Mouse (Mus musculus) heart, postnatal 0 days (tissue): ENCODE results near the gene Chst12. TPM values are rescaled to one million over a fixed set of nuclear protein-coding genes. Genes with fewer than 3 reads are reported as not detected.

ENCODE experiments used
- ATAC-seq: fragments of 200-750 bp; cut with Nextera tagmentation; 2 replicates; pipeline ENCODE4 v1.8.0; 2017; ENCODE audit warnings: low read depth, moderate number of reproducible peaks, moderate library complexity; ENCODE audit not compliant: insufficient read depth
- DNase-seq: peaks from one replicate; pipeline ENCODE4 v3.0.0-alpha.2; 2016; ENCODE audit warnings: low spot score
- H3K27ac ChIP-seq: fragments of 300-500 bp; sonication (generic); 2 replicates; pipeline ENCODE4 v1.5.1; 2014; ENCODE audit warnings: low read depth, mild to moderate bottlenecking
- H3K27me3 ChIP-seq: fragments of 300-500 bp; sonication (generic); 2 replicates; pipeline ENCODE4 v1.6.1; 2014; ENCODE audit warnings: low read length, mixed read lengths; ENCODE audit not compliant: control insufficient read depth, insufficient read depth
- H3K36me3 ChIP-seq: fragments of 300-500 bp; sonication (generic); replicated peaks from 2 replicates; pipeline ENCODE4 v1.6.1; 2014; ENCODE audit warnings: low read length, mixed read lengths; ENCODE audit not compliant: control insufficient read depth, insufficient read depth
- H3K4me1 ChIP-seq: fragments of 300-500 bp; sonication (generic); 2 replicates; pipeline ENCODE4 v1.6.1; 2014; ENCODE audit warnings: antibody characterized with exemption; ENCODE audit not compliant: control insufficient read depth, insufficient read depth
- H3K4me2 ChIP-seq: fragments of 300-500 bp; sonication (generic); 2 replicates; pipeline ENCODE4 v1.6.1; 2014; ENCODE audit warnings: low read depth, mild to moderate bottlenecking, low read length, moderate library complexity
- H3K4me3 ChIP-seq: fragments of 300-500 bp; sonication (generic); 2 replicates; pipeline ENCODE4 v1.5.1; 2014; ENCODE audit warnings: low read depth, low read length
- H3K9ac ChIP-seq: fragments of 300-500 bp; sonication (generic); replicated peaks from 2 replicates; pipeline ENCODE4 v1.6.1; 2014; ENCODE audit warnings: low read depth, low read length, mixed read lengths
- H3K9me3 ChIP-seq: fragments of 300-500 bp; sonication (generic); replicated peaks from 2 replicates; pipeline ENCODE4 v1.6.1; 2016; ENCODE audit warnings: low read length; ENCODE audit not compliant: control insufficient read depth
- CTCF ChIP-seq: IDR thresholded peaks from 2 replicates; pipeline ENCODE4 v1.5.1; 2016; ENCODE audit warnings: antibody characterized with exemption, control low read depth, low read depth
- EP300 ChIP-seq: IDR thresholded peaks from 2 replicates; pipeline ENCODE4 v1.6.1; 2016; ENCODE audit warnings: antibody characterized with exemption, low read depth
- WGBS: fragments of 180-500 bp; shearing (Covaris S2); extraction: QIAGEN DNeasy Blood & Tissue Kit; methylation state at CpG from one replicate; pipeline ENCODE4 v1.1.7; 2014; 5-methylcytosine and 5-hydroxymethylcytosine counted together
- polyA plus RNA-seq: library from polyadenylated mRNA; unstranded; fragments of >200 nt; fragmentation: Nextera tagmentation; extraction: Ambion mirVana; gene quantifications from 2 replicates; pipeline ENCODE4 v1.2.1, GENCODE M21; 2015
- total RNA-seq: library from RNA; depleted of rRNA; stranded (reverse); fragments of >200 nt; gene quantifications from 2 replicates; pipeline ENCODE4 v1.2.3, GENCODE M21; 2014; ENCODE audit warnings: low replicate concordance

Gene Chst12
- total and polyA plus RNA-seq, 2 experiments from 2014 or later, result 4.1 to 6.6 TPM

- TF ChIP-seq CTCF (peak; percentile 54), EP300 (no peak)
- Histone ChIP-seq H3K9ac (no peak overlapping the region), H3K4me1 (peaks cover 15% of the 10 kb centered on the region), H3K4me3 (no peak overlapping the region), H3K27me3 (no peaks in the 10 kb centered on the region), H3K4me2 (no peak overlapping the region), H3K36me3 (no peaks in the 10 kb centered on the region), H3K9me3 (no peaks in the 10 kb centered on the region), H3K27ac (no peak overlapping the region)
- DNase-seq, result peak; percentile 52
- 39% methylated on average over 6 of the region's 6 CpGs for WGBS
- ATAC-seq, result peak; percentile 54
Observed at GRCm38 (mm10) chr5:140565856-140566255, 60.5 kb downstream of the Chst12 start.

GRCm38 (mm10) chr5:140566271-140566670 is 60.9 kb downstream of the Chst12 start:
- DNase-seq (no peak), ATAC-seq (no peak)
- Histone ChIP-seq H3K9ac (no peak overlapping the region), H3K27me3 (no peaks in the 10 kb centered on the region), H3K4me1 (peaks cover 15% of the 10 kb centered on the region), H3K36me3 (no peaks in the 10 kb centered on the region), H3K4me3 (no peak overlapping the region), H3K4me2 (no peak overlapping the region), H3K9me3 (no peaks in the 10 kb centered on the region), H3K27ac (no peak overlapping the region)
- no peak for TF ChIP-seq EP300
- TF ChIP-seq CTCF, result no peak
- WGBS, result 92% methylated on average over 4 of the region's 4 CpGs

- peaks cover 15% of the 10 kb centered on the region for H3K4me1 ChIP-seq
- 49% methylated on average over 11 of the region's 11 CpGs for WGBS
- ATAC-seq, result no peak
Observed at GRCm38 (mm10) chr5:140567321-140567720, 62.0 kb downstream of the Chst12 start.

GRCm38 (mm10) chr5:140567751-140568150 is 62.4 kb downstream of the Chst12 start:
- Histone ChIP-seq H3K36me3 (no peaks in the 10 kb centered on the region), H3K27me3 (no peaks in the 10 kb centered on the region), H3K4me3 (no peak overlapping the region), H3K9me3 (no peaks in the 10 kb centered on the region), H3K9ac (no peak overlapping the region), H3K27ac (no peak overlapping the region), H3K4me2 (no peak overlapping the region), H3K4me1 (peaks cover 15% of the 10 kb centered on the region)
- ATAC-seq (no peak), DNase-seq (no peak)
- 88% methylated on average over 5 of the region's 5 CpGs for WGBS
- TF ChIP-seq EP300 (no peak), CTCF (no peak)

More at GRCm38 (mm10) chr5:140567321-140567720, 62.0 kb downstream of the Chst12 start:
- TF ChIP-seq EP300 (no peak), CTCF (no peak)
- DNase-seq, result peak; percentile 11
- Histone ChIP-seq H3K36me3 (no peaks in the 10 kb centered on the region), H3K9me3 (no peaks in the 10 kb centered on the region), H3K9ac (no peak overlapping the region), H3K4me2 (no peak overlapping the region), H3K27ac (no peak overlapping the region), H3K27me3 (no peaks in the 10 kb centered on the region), H3K4me3 (no peak overlapping the region)

DNA sequence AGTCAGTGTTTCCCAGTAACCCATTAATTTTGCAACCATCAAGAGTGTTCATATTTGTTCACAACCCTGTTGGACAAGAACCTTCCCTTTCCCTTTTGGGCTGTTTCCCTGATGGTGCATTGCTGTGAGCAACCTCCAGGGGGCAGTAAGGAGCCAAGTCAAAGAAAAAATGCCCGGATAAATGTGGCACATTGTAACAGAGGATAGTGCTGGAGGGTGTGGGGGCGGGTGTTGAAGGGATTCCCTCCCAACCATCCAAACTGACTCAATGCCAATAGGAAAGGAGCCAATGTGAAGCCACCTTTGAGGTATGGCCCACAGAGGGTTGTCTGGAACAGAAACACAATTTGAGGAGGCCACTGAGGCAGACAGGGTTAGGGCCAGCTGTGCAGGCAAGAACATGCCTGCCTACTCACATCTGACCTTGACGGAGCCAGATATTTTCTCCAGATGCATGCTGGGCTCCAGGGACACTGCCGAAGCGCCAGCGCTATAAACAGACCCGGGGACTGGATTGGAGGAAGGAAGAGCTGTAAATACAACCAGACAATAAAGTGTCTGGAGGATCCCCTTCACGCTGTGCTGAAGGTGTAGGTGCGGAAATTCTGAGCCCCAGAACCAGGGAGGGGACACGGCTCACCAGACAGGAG is 63.1 kb downstream of the Chst12 start:
- Histone ChIP-seq H3K9me3 (no peaks in the 10 kb centered on the region), H3K9ac (no peak overlapping the region), H3K27ac (0 out of 2 replicates have a peak overlapping the region, but pooled peaks have one; percentile 27), H3K4me1 (peaks cover 15% of the 10 kb centered on the region), H3K4me3 (no peak overlapping the region), H3K36me3 (no peaks in the 10 kb centered on the region), H3K27me3 (no peaks in the 10 kb centered on the region), H3K4me2 (0 out of 2 replicates have a peak overlapping the region, but pooled peaks have one; percentile 3)
- ATAC-seq, result peak; percentile 24; the same call in 1 of the 2 replicates
- peak; percentile 53 for DNase-seq
- TF ChIP-seq CTCF (peak; percentile 89), EP300 (no peak)
- WGBS, result 22% methylated on average over 10 of the region's 10 CpGs

DNA sequence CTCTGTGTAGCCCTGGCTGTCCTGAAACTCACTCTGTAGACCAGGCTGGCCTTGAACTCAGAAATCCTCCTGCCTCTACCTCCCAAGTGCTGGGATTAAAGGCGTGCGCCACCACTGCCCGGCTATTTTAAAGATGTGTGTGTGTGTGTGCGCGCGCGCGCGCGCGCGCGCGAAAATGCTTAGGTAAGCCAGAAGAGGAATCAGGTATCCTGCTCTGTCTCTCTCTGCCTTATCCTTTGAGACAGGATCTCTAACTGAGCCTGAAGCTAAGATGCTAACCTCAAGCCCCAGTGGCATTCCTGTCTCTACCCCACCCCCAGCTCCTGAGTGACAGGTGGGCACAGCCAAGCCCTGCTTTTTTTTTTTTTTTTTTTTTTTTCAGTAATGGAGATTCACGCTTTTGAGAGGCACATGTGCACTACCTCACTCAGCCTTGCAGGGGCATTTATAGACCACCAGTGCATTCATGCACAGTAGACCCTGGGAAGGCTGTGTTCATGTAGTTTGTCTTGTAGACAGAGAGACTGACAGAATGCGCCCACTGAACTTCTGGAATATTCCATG is 63.8 kb downstream of the Chst12 start:
- Histone ChIP-seq H3K4me1 (peaks cover 15% of the 10 kb centered on the region), H3K9ac (no peak overlapping the region), H3K27ac (no peak overlapping the region), H3K4me3 (no peak overlapping the region), H3K4me2 (no peak overlapping the region), H3K36me3 (no peaks in the 10 kb centered on the region), H3K27me3 (no peaks in the 10 kb centered on the region), H3K9me3 (no peaks in the 10 kb centered on the region)
- 85% methylated on average over 16 of the region's 16 CpGs for WGBS
- DNase-seq, result no peak
- TF ChIP-seq EP300, result no peak
- no peak for TF ChIP-seq CTCF
- no peak for ATAC-seq
